In genomic region chr9:47601541-47601940, GRCm38 (mm10) we compare ENCODE assay signal across 18 mouse cellular contexts.
"Had no signal": no experiment of that assay in that cellular context is flagged by ENCODE, and none has a peak within 500 bp of the region (broad histone marks: within the 10 kb centered on the region; RNA-seq: fewer than 3 reads in every experiment).

No protein-coding gene starts in this region.

- H3K4me1 ChIP-seq: megakaryocyte, embryonic 14.5 days; stomach, embryonic 15.5 days had no signal

- H3K4me2 ChIP-seq: lung, embryonic 15.5 days; midbrain, embryonic 11.5 days; midbrain, embryonic 13.5 days; midbrain, embryonic 15.5 days; neural tube, embryonic 12.5 days; stomach, embryonic 15.5 days had no signal

- H3K9me3 ChIP-seq: lung, embryonic 15.5 days; midbrain, embryonic 13.5 days; midbrain, embryonic 15.5 days; neural tube, embryonic 12.5 days; stomach, embryonic 15.5 days had no signal

- H3K4me3 ChIP-seq: lung, embryonic 15.5 days; megakaryocyte, embryonic 14.5 days; midbrain, embryonic 13.5 days; midbrain, embryonic 15.5 days; neural tube, embryonic 12.5 days; stomach, embryonic 15.5 days had no signal

- H3K27ac ChIP-seq: lung, embryonic 15.5 days; macrophage; midbrain, embryonic 13.5 days; midbrain, embryonic 15.5 days; neural tube, embryonic 12.5 days; stomach, embryonic 15.5 days; stomach, postnatal 0 days had no signal

- DNase-seq: liver, postnatal 0 days; lung, adult 2 months; lung, postnatal 14 days; lung, postnatal 36 days; right cerebral cortex, postnatal 14 days; thymus, adult 2 months; thymus, postnatal 25 days; thymus, postnatal 4 days had no signal

- H3K36me3 ChIP-seq: lung, embryonic 15.5 days; midbrain, embryonic 13.5 days; midbrain, embryonic 15.5 days; neural tube, embryonic 12.5 days; stomach, embryonic 15.5 days had no signal

- H3K27me3 ChIP-seq: lung, embryonic 15.5 days; megakaryocyte, embryonic 14.5 days; midbrain, embryonic 13.5 days; midbrain, embryonic 15.5 days; stomach, embryonic 15.5 days had no signal

- ATAC-seq: liver, postnatal 0 days; lung, postnatal 0 days; midbrain, embryonic 13.5 days; midbrain, embryonic 15.5 days had no signal

- H3K9ac ChIP-seq: liver, postnatal 0 days; lung, embryonic 15.5 days; midbrain, embryonic 13.5 days; midbrain, embryonic 15.5 days; neural tube, embryonic 12.5 days; stomach, embryonic 15.5 days had no signal
